Mouse (Mus musculus): ENCODE results near the gene Akr1c18.

DNA sequence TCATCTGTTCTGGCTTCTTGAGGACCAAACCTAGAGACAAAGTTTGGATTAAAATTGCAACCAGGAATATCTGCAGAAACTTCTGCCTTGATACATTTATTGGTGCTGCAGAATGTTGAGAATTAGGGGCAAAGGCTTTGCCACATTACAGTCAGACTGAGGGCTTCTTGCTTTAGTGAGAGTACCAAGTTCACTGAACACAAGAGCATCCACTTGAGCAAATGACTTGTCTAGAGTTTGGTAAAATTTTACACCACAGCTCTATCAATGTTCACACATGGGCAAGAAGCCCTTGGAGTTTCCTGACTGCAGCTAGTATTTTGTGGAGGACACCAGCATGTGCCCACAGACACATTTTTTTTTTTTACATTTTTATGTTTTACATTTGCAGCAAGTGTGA is 47.7 kb downstream of the Akr1c18 start:
- TF ChIP-seq CTCF (conservative IDR thresholded peaks at IDR 0.05; ENCODE audit: insufficient read depth, insufficient read length, low read depth, low read length) (no peak), POLR2A (IDR thresholded peaks at IDR 0.05; ENCODE audit: low read depth, low read length) (no peak)

Measured in kidney, adult 2 months (tissue).